Mouse (Mus musculus): ENCODE data around the gene Mapkap1.
"Not testable (repeated sequence)": the region's sequence is repeated elsewhere in the genome, so short reads cannot be mapped to it uniquely, and the experiment has no call there.

Gene Mapkap1

GRCm38 (mm10) chr2:34432887-34433286 is 26.3 kb downstream of the Mapkap1 start:
- DNase-seq: not testable (repeated sequence)

- no peak for DNase-seq
These were observed 29.8 kb downstream of the Mapkap1 start for GRCm38 (mm10) chr2:34436321-34436720.

GRCm38 (mm10) chr2:34448756-34449155 is 42.2 kb downstream of the Mapkap1 start:
- no peak for DNase-seq

GRCm38 (mm10) chr2:34462490-34462889 is 55.9 kb downstream of the Mapkap1 start:
- no peak for DNase-seq

- DNase-seq: no peak
These were observed 62.1 kb downstream of the Mapkap1 start for GRCm38 (mm10) chr2:34468559-34469141.

GRCm38 (mm10) chr2:34469324-34469723 is 62.8 kb downstream of the Mapkap1 start:
- DNase-seq: no peak

GRCm38 (mm10) chr2:34473775-34474174 is 67.2 kb downstream of the Mapkap1 start:
- peak; percentile 63 to 69 for DNase-seq

GRCm38 (mm10) chr2:34481401-34481800 is 74.8 kb downstream of the Mapkap1 start:
- DNase-seq: no peak

GRCm38 (mm10) chr2:34482102-34482501 is 75.5 kb downstream of the Mapkap1 start:
- no peak for DNase-seq

GRCm38 (mm10) chr2:34482531-34482930 is 76.0 kb downstream of the Mapkap1 start:
- peak; percentile 27 to 38 for DNase-seq

- DNase-seq: peak; percentile 21 to 54
These were observed 80.7 kb downstream of the Mapkap1 start for GRCm38 (mm10) chr2:34487281-34487680.

- DNase-seq: no peak
These were observed 97.6 kb downstream of the Mapkap1 start for GRCm38 (mm10) chr2:34503975-34504730.

- not testable (repeated sequence) for DNase-seq
These were observed 99.6 kb downstream of the Mapkap1 start for GRCm38 (mm10) chr2:34506162-34506561.

GRCm38 (mm10) chr2:34509856-34510255 is 103.3 kb downstream of the Mapkap1 start:
- no peak for DNase-seq

GRCm38 (mm10) chr2:34515263-34515662 is 108.7 kb downstream of the Mapkap1 start:
- no peak for DNase-seq

- DNase-seq: no peak
These were observed 111.5 kb downstream of the Mapkap1 start for GRCm38 (mm10) chr2:34518083-34518482.

GRCm38 (mm10) chr2:34518526-34518925 is 112.0 kb downstream of the Mapkap1 start:
- no peak for DNase-seq

GRCm38 (mm10) chr2:34519525-34519924 is 113.0 kb downstream of the Mapkap1 start:
- peak; percentile 21 to 35 for DNase-seq

- no peak for DNase-seq
These were observed 114.8 kb downstream of the Mapkap1 start for GRCm38 (mm10) chr2:34521384-34521783.

GRCm38 (mm10) chr2:34526527-34527371 is 120.2 kb downstream of the Mapkap1 start:
- DNase-seq: peak; percentile 64 to 70

GRCm38 (mm10) chr2:34528491-34528890 is 121.9 kb downstream of the Mapkap1 start:
- DNase-seq: no peak

- DNase-seq: peak; percentile 51 to 56
These were observed 123.5 kb downstream of the Mapkap1 start for GRCm38 (mm10) chr2:34530042-34530441.

GRCm38 (mm10) chr2:34531801-34532298 is 125.3 kb downstream of the Mapkap1 start:
- peak; percentile 45 to 62 for DNase-seq
